Mouse (Mus musculus) neural tube, embryonic 14.5 days (tissue): Measurements from ENCODE around the gene Tjap1. TPM values are rescaled to one million over a fixed set of nuclear protein-coding genes. Genes with fewer than 3 reads are reported as not detected.

Source experiments
- ATAC-seq: fragments of 200-750 bp; cut with Nextera tagmentation; 2 replicates; pipeline ENCODE4 v1.8.0; 2017; ENCODE audit warnings: low read depth, mild to moderate bottlenecking, moderate TSS enrichment, moderate library complexity
- H3K27ac ChIP-seq: fragments of 300-500 bp; sonication (generic); 2 replicates; pipeline ENCODE4 v1.5.1; 2014; ENCODE audit warnings: low read depth, mild to moderate bottlenecking, control low read depth, low read length, moderate library complexity, mixed read lengths
- H3K27me3 ChIP-seq: fragments of 300-500 bp; sonication (generic); 2 replicates; pipeline ENCODE4 v1.6.1; 2014; ENCODE audit warnings: low read length; ENCODE audit not compliant: control insufficient read depth, insufficient read depth
- H3K36me3 ChIP-seq: fragments of 300-500 bp; sonication (generic); 2 replicates; pipeline ENCODE4 v1.6.1; 2014; ENCODE audit warnings: low read length, mixed read lengths; ENCODE audit not compliant: control insufficient read depth, insufficient read depth
- H3K4me1 ChIP-seq: fragments of 300-500 bp; sonication (generic); 2 replicates; pipeline ENCODE4 v1.6.1; 2014; ENCODE audit warnings: low read length; ENCODE audit not compliant: control insufficient read depth, insufficient read depth
- H3K4me2 ChIP-seq: fragments of 300-500 bp; sonication (generic); 2 replicates; pipeline ENCODE4 v1.6.1; 2014; ENCODE audit warnings: mild to moderate bottlenecking, low read depth, low read length, control low read depth
- H3K4me3 ChIP-seq: fragments of 300-500 bp; sonication (generic); 2 replicates; pipeline ENCODE4 v1.5.1; 2014; ENCODE audit warnings: low read depth, low read length, control low read depth, mixed read lengths
- H3K9ac ChIP-seq: fragments of 300-500 bp; sonication (generic); replicated peaks from 2 replicates; pipeline ENCODE4 v1.6.1; 2014; ENCODE audit warnings: low read depth, mild to moderate bottlenecking, control low read depth, low read length, mixed read lengths
- H3K9me3 ChIP-seq: fragments of 300-500 bp; sonication (generic); 2 replicates; pipeline ENCODE4 v1.6.1; 2016; ENCODE audit warnings: low read length; ENCODE audit not compliant: control insufficient read depth
- WGBS: fragments of 180-500 bp; shearing (Covaris S2); extraction: QIAGEN DNeasy Blood & Tissue Kit; methylation state at CpG from one replicate; pipeline ENCODE4 v1.1.7; 2014; 5-methylcytosine and 5-hydroxymethylcytosine counted together
- microRNA counts: library from miRNA; unstranded; fragments of <30 nt; microRNA quantifications from one replicate; lab custom pipeline; 2016
- microRNA-seq: library from miRNA; unstranded; fragments of <30 nt; microRNA quantifications from one replicate; pipeline ENCODE4, GENCODE M21; 2016
- polyA plus RNA-seq: library from polyadenylated mRNA; unstranded; fragments of >200 nt; fragmentation: Nextera tagmentation; extraction: Ambion mirVana; gene quantifications from 2 replicates; pipeline ENCODE4 v1.2.1, GENCODE M21; 2014

Tjap1 gene
- polyA plus RNA-seq, 1 experiment from 2014 or later = 21.8 TPM

- Histone ChIP-seq H3K9me3 (no peaks in the 10 kb centered on the region), H3K27ac (no peak overlapping the region), H3K27me3 (no peaks in the 10 kb centered on the region), H3K9ac (no peak overlapping the region), H3K4me1 (no peaks in the 10 kb centered on the region), H3K4me2 (no peak overlapping the region), H3K4me3 (no peak overlapping the region), H3K36me3 (peaks cover 70% of the 10 kb centered on the region)
- 95% methylated on average over 15 of the region's 15 CpGs for WGBS
- no peak for ATAC-seq
These were observed 43.2 kb downstream of the Tjap1 start for GRCm38 (mm10) chr17:46239516-46240114.

DNA sequence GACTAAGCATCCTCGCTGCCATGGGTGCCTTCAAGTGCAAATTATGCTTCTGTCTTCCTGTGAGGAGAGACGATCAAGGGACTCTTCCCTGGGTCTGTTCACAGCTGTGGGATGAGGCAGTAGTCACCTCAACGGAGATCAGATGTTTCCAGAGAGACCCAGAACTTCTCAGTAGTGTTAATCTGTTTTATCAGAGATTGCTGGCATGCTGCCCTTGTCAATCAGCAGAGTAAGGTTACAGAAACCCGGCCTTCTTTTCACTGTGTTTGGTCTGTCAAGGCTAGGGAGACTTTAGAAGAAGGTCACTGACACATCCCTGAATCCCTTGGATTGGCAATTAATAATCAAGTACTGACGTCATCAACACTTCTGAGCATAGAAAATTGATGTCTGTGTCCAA, 45.3 kb downstream of the Tjap1 start:
- no peak overlapping the region for H3K4me2 ChIP-seq
- H3K27me3 ChIP-seq = no peaks in the 10 kb centered on the region
- no peak overlapping the region for H3K9ac ChIP-seq
- WGBS = 92% methylated on average over 5 of the region's 5 CpGs
- H3K4me3 ChIP-seq = no peak overlapping the region
- no peaks in the 10 kb centered on the region for H3K4me1 ChIP-seq
- no peak for ATAC-seq
- H3K36me3 ChIP-seq = peaks cover 68% of the 10 kb centered on the region
- no peak overlapping the region for H3K27ac ChIP-seq
- H3K9me3 ChIP-seq = no peaks in the 10 kb centered on the region

- no peaks in the 10 kb centered on the region for H3K9me3 ChIP-seq
- no peak overlapping the region for H3K27ac ChIP-seq
- H3K4me1 ChIP-seq = no peaks in the 10 kb centered on the region
- no peak overlapping the region for H3K9ac ChIP-seq
- H3K27me3 ChIP-seq = no peaks in the 10 kb centered on the region
- 92% methylated on average over 6 of the region's 6 CpGs for WGBS
- no peak overlapping the region for H3K4me2 ChIP-seq
- H3K4me3 ChIP-seq = no peak overlapping the region
- peaks cover 64% of the 10 kb centered on the region for H3K36me3 ChIP-seq
- ATAC-seq = no peak
These were observed 45.7 kb downstream of the Tjap1 start for GRCm38 (mm10) chr17:46237079-46237478.

- no peak overlapping the region for H3K4me3 ChIP-seq
- H3K9ac ChIP-seq = no peak overlapping the region
- no peak overlapping the region for H3K27ac ChIP-seq
- H3K36me3 ChIP-seq = peaks cover 62% of the 10 kb centered on the region
- no peaks in the 10 kb centered on the region for H3K4me1 ChIP-seq
- no peak overlapping the region for H3K4me2 ChIP-seq
- ATAC-seq = no peak
- 85% methylated on average over 1 of the region's 1 CpGs for WGBS
- H3K9me3 ChIP-seq = no peaks in the 10 kb centered on the region
- no peaks in the 10 kb centered on the region for H3K27me3 ChIP-seq
These were observed 46.8 kb downstream of the Tjap1 start for GRCm38 (mm10) chr17:46236067-46236466.

DNA sequence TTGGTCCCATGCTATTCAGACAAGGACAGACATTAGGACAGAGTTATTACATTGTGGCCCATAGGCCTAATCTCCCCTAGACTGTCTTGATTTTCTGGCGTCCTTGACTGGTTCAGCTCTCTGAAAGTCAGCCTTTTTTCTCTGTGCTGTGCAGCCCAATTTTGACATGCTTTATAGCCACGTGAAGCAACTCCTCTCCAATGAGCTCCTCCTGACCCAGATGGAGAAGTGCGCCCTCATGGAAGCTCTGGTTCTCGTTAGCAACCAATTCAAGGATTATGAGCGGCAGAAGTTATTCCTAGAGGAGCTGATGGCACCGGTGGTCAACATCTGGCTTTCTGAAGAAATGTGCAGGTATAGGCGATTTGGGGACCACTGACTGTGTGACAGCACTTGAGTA, 55.2 kb downstream of the Tjap1 start:
- Histone ChIP-seq H3K9ac (no peak overlapping the region), H3K9me3 (no peaks in the 10 kb centered on the region), H3K4me3 (no peak overlapping the region), H3K4me2 (no peak overlapping the region), H3K27me3 (no peaks in the 10 kb centered on the region), H3K27ac (no peak overlapping the region), H3K4me1 (no peaks in the 10 kb centered on the region), H3K36me3 (peaks cover 86% of the 10 kb centered on the region)
- 89% methylated on average over 7 of the region's 7 CpGs for WGBS
- ATAC-seq = no peak

GRCm38 (mm10) chr17:46221601-46222000, 61.2 kb downstream of the Tjap1 start:
- Histone ChIP-seq H3K27me3 (no peaks in the 10 kb centered on the region), H3K4me1 (no peaks in the 10 kb centered on the region), H3K4me3 (no peak overlapping the region), H3K9me3 (no peaks in the 10 kb centered on the region), H3K4me2 (no peak overlapping the region), H3K36me3 (peaks cover 88% of the 10 kb centered on the region), H3K9ac (no peak overlapping the region), H3K27ac (no peak overlapping the region)
- ATAC-seq = no peak
- 91% methylated on average over 3 of the region's 3 CpGs for WGBS

DNA sequence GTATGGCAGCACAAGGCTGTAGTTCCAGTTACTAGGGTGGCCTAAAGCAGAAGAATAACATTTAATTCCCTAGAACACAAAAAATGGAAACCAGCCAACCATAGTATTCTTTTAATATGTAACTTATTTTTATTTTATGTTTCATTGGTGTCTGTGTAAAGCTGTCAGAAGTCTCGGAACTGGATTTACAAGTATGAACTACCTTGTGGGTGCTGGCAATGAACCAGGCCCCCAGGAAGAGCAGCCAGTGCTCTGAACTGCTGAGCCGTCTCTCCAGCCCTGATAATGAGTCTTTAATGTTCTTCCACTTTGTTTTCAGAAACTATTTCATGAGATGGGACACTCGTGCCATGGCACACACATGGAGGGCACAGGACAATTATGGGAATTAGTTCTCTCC, 72.3 kb downstream of the Tjap1 start:
- H3K4me1 ChIP-seq = no peaks in the 10 kb centered on the region
- no peak overlapping the region for H3K4me2 ChIP-seq
- no peak overlapping the region for H3K27ac ChIP-seq
- no peak overlapping the region for H3K4me3 ChIP-seq
- 94% methylated on average over 3 of the region's 3 CpGs for WGBS
- peaks cover 62% of the 10 kb centered on the region for H3K36me3 ChIP-seq
- H3K9ac ChIP-seq = no peak overlapping the region
- no peaks in the 10 kb centered on the region for H3K27me3 ChIP-seq
- no peaks in the 10 kb centered on the region for H3K9me3 ChIP-seq
- no peak for ATAC-seq

MicroRNAs encoded within 50 kb of the gene (microRNA counts, 519-probe panel; counts per million panel counts)
- microRNA mmu-miR-693-3p (lab: Ali Mortazavi, UCI) (not detected), microRNA mmu-miR-693-5p (lab: Ali Mortazavi, UCI) (not detected)

Small RNA genes within 50 kb of the gene (microRNA-seq; reads per million reads assigned to microRNA genes)
- not detected for gene Mir693

Other genes starting within 250 kb of the Tjap1 start
- gene Mrps18a, start 172.0 kb downstream of the Tjap1 start, polyA plus RNA-seq = 143 and 152 TPM in 2 replicates
- 30.9 and 46.7 TPM in 2 replicates for gene Rsph9, start 138.8 kb downstream of the Tjap1 start, polyA plus RNA-seq
- gene Mad2l1bp, start 129.5 kb downstream of the Tjap1 start, polyA plus RNA-seq = 21.4 and 24.9 TPM in 2 replicates
- 28.1 and 31.3 TPM in 2 replicates for gene Gtpbp2, start 122.0 kb downstream of the Tjap1 start, polyA plus RNA-seq
- gene Polh, start 80.4 kb downstream of the Tjap1 start, polyA plus RNA-seq = 7.8 and 8.4 TPM in 2 replicates
- 40.5 and 49.4 TPM in 2 replicates for gene Xpo5, start 80.2 kb downstream of the Tjap1 start, polyA plus RNA-seq
- 80.4 and 83.6 TPM in 2 replicates for gene Polr1c, start 35.0 kb downstream of the Tjap1 start, polyA plus RNA-seq
- gene Yipf3, start 34.9 kb downstream of the Tjap1 start, polyA plus RNA-seq = 91.5 and 101 TPM in 2 replicates
- gene Lrrc73, start 29.5 kb downstream of the Tjap1 start, polyA plus RNA-seq = 9.1 and 10.1 TPM in 2 replicates
- gene Dlk2, start 14.4 kb upstream of the Tjap1 start, polyA plus RNA-seq = 13.8 and 18.8 TPM in 2 replicates
- gene Abcc10, start 45.3 kb upstream of the Tjap1 start, polyA plus RNA-seq = 9.3 and 9.9 TPM in 2 replicates
- 30.0 and 32.5 TPM in 2 replicates for gene Zfp318, start 100.7 kb upstream of the Tjap1 start, polyA plus RNA-seq
- 2.2 and 2.4 TPM in 2 replicates for gene Crip3, start 145.9 kb upstream of the Tjap1 start, polyA plus RNA-seq
- gene Slc22a7, start 155.4 kb upstream of the Tjap1 start, polyA plus RNA-seq = not detected in 2 replicates
- gene Ttbk1, start 204.6 kb upstream of the Tjap1 start, polyA plus RNA-seq = 6.3 and 7.0 TPM in 2 replicates
- gene Dnph1, start 213.7 kb upstream of the Tjap1 start, polyA plus RNA-seq = 11.8 and 12.5 TPM in 2 replicates